Mouse (Mus musculus) G1E (cell line): ENCODE data around the gene Guf1. TPM values are rescaled to one million over a fixed set of nuclear protein-coding genes. Genes with fewer than 3 reads are reported as not detected.

ENCODE experiments used
- ATAC-seq: 2 replicates; pipeline ENCODE4 v1.8.0; 2016; ENCODE audit warnings: mild to moderate bottlenecking; ENCODE audit not compliant: insufficient number of reproducible peaks, poor library complexity, low FRiP score, severe bottlenecking; ENCODE audit errors: extremely low read depth
- DNase-seq: peaks from one replicate; pipeline ENCODE4 v3.0.0; 2012; ENCODE audit warnings: low spot score
- H3K27me3 ChIP-seq: 2 replicates; pipeline ENCODE4 v1.6.1; 2012; ENCODE audit warnings: mild to moderate bottlenecking, low read length, inconsistent platforms; ENCODE audit not compliant: insufficient read depth
- H3K36me3 ChIP-seq: replicated peaks from 2 replicates; pipeline ENCODE3; 2012; ENCODE audit warnings: mild to moderate bottlenecking, inconsistent platforms
- H3K4me1 ChIP-seq: 2 replicates; pipeline ENCODE4 v1.6.1; 2012; ENCODE audit warnings: low read depth, low read length, inconsistent platforms, mixed read lengths; ENCODE audit not compliant: insufficient read depth
- H3K4me3 ChIP-seq: 2 replicates; pipeline ENCODE4 v1.5.1; 2012; ENCODE audit warnings: low read depth, mild to moderate bottlenecking, inconsistent platforms, low read length, moderate library complexity, mixed read lengths
- H3K9me3 ChIP-seq: replicated peaks from 2 replicates; pipeline ENCODE4 v1.6.1; 2012; ENCODE audit warnings: inconsistent platforms
- CTCF ChIP-seq: IDR thresholded peaks from 2 replicates; pipeline ENCODE4 v1.5.1; 2012; ENCODE audit warnings: low read depth, low read length, inconsistent platforms, mixed read lengths
- GATA1 ChIP-seq: IDR thresholded peaks from 2 replicates; pipeline ENCODE4 v1.6.1; 2012; ENCODE audit warnings: borderline replicate concordance, low read length, inconsistent platforms, mixed read lengths
- GATA2 ChIP-seq: IDR thresholded peaks from 2 replicates; pipeline ENCODE4 v1.6.1; 2012; ENCODE audit warnings: low read depth, low read length, inconsistent platforms, borderline replicate concordance
- POLR2AphosphoS5 ChIP-seq: IDR thresholded peaks from 2 replicates; pipeline ENCODE4 v1.6.1; 2012; ENCODE audit warnings: low read depth, low read length, inconsistent platforms; ENCODE audit not compliant: insufficient replicate concordance
- TAL1 ChIP-seq: conservative IDR thresholded peaks from 2 replicates; pipeline ENCODE4 v1.6.1; 2012; ENCODE audit warnings: low read depth, low read length, inconsistent platforms, mixed read lengths
- polyA plus RNA-seq: library from polyadenylated mRNA; stranded (reverse); fragments of >175 nt; gene quantifications from 2 replicates; pipeline ENCODE4 v1.2.3, GENCODE M21; 2012
- total RNA-seq, 2 experiments: library from RNA; stranded (forward) in 1 of 2; stranded (reverse) in 1 of 2; fragments of 200-1000 nt in 1 of 2; fragments of >200 nt in 1 of 2; fragmentation: Nextera tagmentation in 1 of 2; gene quantifications; 2 replicates each; pipeline ENCODE4 v1.2.3; 2014 to 2017

Gene Guf1
- total and polyA plus RNA-seq, 3 experiments: 2.8 to 26.1 (median 20.0) TPM

- TF ChIP-seq TAL1: no peak
- no peak for TF ChIP-seq CTCF
- TF ChIP-seq GATA2: no peak
- TF ChIP-seq GATA1: no peak
- no peak for TF ChIP-seq POLR2AphosphoS5
- H3K36me3 ChIP-seq: no peaks in the 10 kb centered on the region
- H3K9me3 ChIP-seq: no peaks in the 10 kb centered on the region
- no peak overlapping the region for H3K4me3 ChIP-seq
- H3K27me3 ChIP-seq: no peaks in the 10 kb centered on the region
- ATAC-seq: no peak
- no peaks in the 10 kb centered on the region for H3K4me1 ChIP-seq
- DNase-seq: no peak
These were observed 32.8 kb upstream of the Guf1 start for GRCm38 (mm10) chr5:69523944-69524343.

GRCm38 (mm10) chr5:69541680-69542079 lies 15.0 kb upstream of the Guf1 start:
- Histone ChIP-seq H3K36me3 (no peaks in the 10 kb centered on the region), H3K4me3 (no peak overlapping the region), H3K9me3 (no peaks in the 10 kb centered on the region), H3K4me1 (no peaks in the 10 kb centered on the region), H3K27me3 (no peaks in the 10 kb centered on the region)
- no peak for DNase-seq
- TF ChIP-seq GATA1: no peak
- no peak for TF ChIP-seq TAL1
- TF ChIP-seq POLR2AphosphoS5: no peak
- TF ChIP-seq GATA2: no peak
- TF ChIP-seq CTCF: no peak
- ATAC-seq: no peak

- no peak for DNase-seq
- H3K27me3 ChIP-seq: no peaks in the 10 kb centered on the region
- no peak for TF ChIP-seq GATA1
- TF ChIP-seq GATA2: no peak
- no peak for TF ChIP-seq TAL1
- TF ChIP-seq CTCF: no peak
- no peak for TF ChIP-seq POLR2AphosphoS5
- no peak for ATAC-seq
- no peaks in the 10 kb centered on the region for H3K9me3 ChIP-seq
- H3K4me1 ChIP-seq: no peaks in the 10 kb centered on the region
- no peak within 1 kb of the TSS for H3K4me3 ChIP-seq
- no peaks in the 10 kb centered on the region for H3K36me3 ChIP-seq
These were observed 14.2 kb upstream of the Guf1 start, which contains the start of gene Yipf7 for GRCm38 (mm10) chr5:69542489-69542888. TSS of gene Yipf7 (minus strand) at chr5:69542648.

- no peak for TF ChIP-seq TAL1
- no peak for TF ChIP-seq CTCF
- no peak for TF ChIP-seq GATA2
- no peak for TF ChIP-seq POLR2AphosphoS5
- no peak for TF ChIP-seq GATA1
- DNase-seq: no peak
- peaks cover 6% of the 10 kb centered on the region for H3K9me3 ChIP-seq
These were observed 747 bp downstream of the Guf1 start for GRCm38 (mm10) chr5:69557404-69557935.

GRCm38 (mm10) chr5:69591640-69592461 lies 35.1 kb downstream of the Guf1 start, which contains the start of gene Gnpda2:
TSS of gene Gnpda2 (minus strand) at chr5:69592340.
- peak; percentile 97 for ATAC-seq
- H3K4me1 ChIP-seq: peaks cover 6% of the 10 kb centered on the region

More at GRCm38 (mm10) chr5:69557404-69557935, 747 bp downstream of the Guf1 start:
- ATAC-seq: peak; percentile 29; the same call in 1 of the 2 replicates
- peaks cover 18% of the 10 kb centered on the region for H3K36me3 ChIP-seq
- no peaks in the 10 kb centered on the region for H3K27me3 ChIP-seq
- H3K4me1 ChIP-seq: no peaks in the 10 kb centered on the region
- peak overlapping the region; percentile 84 for H3K4me3 ChIP-seq

GRCm38 (mm10) chr5:69601027-69601426 lies 44.3 kb downstream of the Guf1 start:
- DNase-seq (no peak), ATAC-seq (peak; percentile 34; the same call in 1 of the 2 replicates)
- H3K9me3 ChIP-seq: no peaks in the 10 kb centered on the region
- no peaks in the 10 kb centered on the region for H3K4me1 ChIP-seq
- TF ChIP-seq POLR2AphosphoS5: no peak
- no peak for TF ChIP-seq TAL1
- no peak for TF ChIP-seq CTCF
- TF ChIP-seq GATA2: no peak
- no peak overlapping the region for H3K4me3 ChIP-seq
- H3K27me3 ChIP-seq: no peaks in the 10 kb centered on the region; the same call in 1 of the 2 replicates
- no peaks in the 10 kb centered on the region for H3K36me3 ChIP-seq

More at GRCm38 (mm10) chr5:69591640-69592461, 35.1 kb downstream of the Guf1 start, which contains the start of gene Gnpda2:
- H3K27me3 ChIP-seq: no peaks in the 10 kb centered on the region
- H3K9me3 ChIP-seq: no peaks in the 10 kb centered on the region
- peak; percentile 82 for DNase-seq
- peaks cover 12% of the 10 kb centered on the region for H3K36me3 ChIP-seq
- H3K4me3 ChIP-seq: peak within 1 kb of the TSS; percentile 90
- TF ChIP-seq TAL1: no peak
- no peak for TF ChIP-seq GATA1
- TF ChIP-seq CTCF: no peak
- TF ChIP-seq POLR2AphosphoS5: no peak
- TF ChIP-seq GATA2: no peak
